Mouse (Mus musculus) E14TG2a.4 (cell line): ENCODE results near the gene Vat1.

Experiments used
- CTCF ChIP-seq: conservative IDR thresholded peaks from 2 replicates; pipeline ENCODE4 v1.5.1; 2014; ENCODE audit warnings: low read length
- POU5F1 ChIP-seq: IDR thresholded peaks from 2 replicates; pipeline ENCODE4 v1.6.1; 2014; ENCODE audit warnings: low read length, borderline replicate concordance

DNA sequence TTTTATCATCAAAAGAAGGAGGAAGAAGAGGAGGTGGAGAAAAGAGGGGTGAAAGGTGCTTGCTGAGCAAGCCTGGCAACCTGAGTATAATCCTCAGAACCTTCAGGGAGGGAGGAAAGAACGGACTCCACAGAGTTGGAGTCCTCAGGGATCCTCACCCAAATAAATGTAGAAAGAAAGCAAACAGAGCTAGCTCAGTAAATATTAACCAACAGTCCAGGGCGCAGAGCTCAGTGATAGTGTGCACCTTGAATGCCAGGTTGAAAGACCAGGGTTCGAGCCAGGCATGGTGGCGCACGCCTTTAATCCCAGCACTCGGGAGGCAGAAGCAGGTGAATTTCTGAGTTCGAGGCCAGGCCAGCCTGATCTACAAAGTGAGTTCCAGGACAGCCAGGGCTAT is 10.4 kb downstream of the Vat1 start:
- TF ChIP-seq CTCF: no peak
- TF ChIP-seq POU5F1: no peak
